Mouse (Mus musculus) liver, adult 2 months (tissue): ENCODE data around the gene Ebf1.

Experiments used
- CTCF ChIP-seq: fragments of 200-500 bp; IDR thresholded peaks from 2 replicates; pipeline ENCODE4 v1.5.1; 2011; ENCODE audit warnings: low read depth, low read length, control low read depth
- POLR2A ChIP-seq: fragments of 200-500 bp; IDR thresholded peaks from 2 replicates; pipeline ENCODE4 v1.6.1; 2011; ENCODE audit warnings: low read length, control low read depth; ENCODE audit not compliant: insufficient read depth; ENCODE audit errors: extremely low read depth

- TF ChIP-seq POLR2A (no peak), CTCF (no peak)
Observed at GRCm38 (mm10) chr11:44594768-44595167, 22.3 kb upstream of the Ebf1 start.
